Mouse (Mus musculus): ENCODE data around the gene Dgcr6.

DNA sequence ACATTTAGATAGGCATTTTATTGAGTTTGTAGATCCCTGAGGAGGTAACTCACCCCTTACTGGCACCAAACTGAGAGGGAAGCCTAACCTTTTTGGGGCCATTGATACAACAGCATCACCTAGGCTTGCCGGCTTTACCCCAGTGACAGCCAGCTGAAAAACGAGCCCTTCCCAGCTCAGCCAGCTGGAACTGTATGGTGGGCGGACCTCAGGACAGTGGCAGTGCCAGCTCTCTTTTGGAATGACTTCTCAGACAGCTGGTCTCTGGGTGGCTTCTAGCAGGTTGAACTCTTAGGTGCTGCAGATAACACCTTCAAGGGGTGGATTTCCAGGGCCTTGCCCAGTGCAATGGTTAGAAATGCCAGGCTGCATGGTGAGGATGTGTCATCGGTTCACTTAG is 18.4 kb upstream of the Dgcr6 start:
- TF ChIP-seq CTCF (IDR thresholded peaks at IDR 0.05) (no peak), EP300 (IDR thresholded peaks at IDR 0.05) (no peak)
